Mouse (Mus musculus) forebrain, embryonic 13.5 days (tissue): ENCODE data around the gene Gna15. TPM values are rescaled to one million over a fixed set of nuclear protein-coding genes. Genes with fewer than 3 reads are reported as not detected.

Source experiments
- ATAC-seq: fragments of 200-750 bp; cut with Nextera tagmentation; 2 replicates; pipeline ENCODE4 v1.8.0; 2017
- H3K27ac ChIP-seq: fragments of 300-500 bp; sonication (generic); 2 replicates; pipeline ENCODE4 v1.5.1; 2015; ENCODE audit warnings: inconsistent platforms, mild to moderate bottlenecking, moderate library complexity
- H3K27me3 ChIP-seq: fragments of 300-500 bp; sonication (generic); 2 replicates; pipeline ENCODE4 v1.6.1; 2015; ENCODE audit warnings: mild to moderate bottlenecking, inconsistent platforms
- H3K36me3 ChIP-seq: fragments of 300-500 bp; sonication (generic); 2 replicates; pipeline ENCODE4 v1.6.1; 2015; ENCODE audit warnings: mild to moderate bottlenecking, inconsistent platforms; ENCODE audit not compliant: poor library complexity, severe bottlenecking
- H3K4me1 ChIP-seq: fragments of 300-500 bp; sonication (generic); 2 replicates; pipeline ENCODE4 v1.6.1; 2015; ENCODE audit warnings: inconsistent platforms
- H3K4me2 ChIP-seq: fragments of 300-500 bp; sonication (generic); 2 replicates; pipeline ENCODE4 v1.6.1; 2015; ENCODE audit warnings: inconsistent platforms, mild to moderate bottlenecking, moderate library complexity
- H3K4me3 ChIP-seq: fragments of 300-500 bp; sonication (generic); 2 replicates; pipeline ENCODE4 v1.5.1; 2015; ENCODE audit warnings: mild to moderate bottlenecking, inconsistent platforms
- H3K9ac ChIP-seq: fragments of 300-500 bp; sonication (generic); 2 replicates; pipeline ENCODE4 v1.6.1; 2015; ENCODE audit warnings: mild to moderate bottlenecking, inconsistent platforms
- H3K9me3 ChIP-seq: fragments of 300-500 bp; sonication (generic); replicated peaks from 2 replicates; pipeline ENCODE4 v1.6.1; 2016; ENCODE audit warnings: inconsistent platforms
- WGBS: fragments of 180-500 bp; shearing (Covaris S2); methylation state at CpG from one replicate; pipeline ENCODE4 v1.1.7; 2015; 5-methylcytosine and 5-hydroxymethylcytosine counted together
- polyA plus RNA-seq: library from polyadenylated mRNA; unstranded; fragments of >200 nt; fragmentation: Nextera tagmentation; extraction: Ambion mirVana; gene quantifications from 2 replicates; pipeline ENCODE4 v1.2.1, GENCODE M21; 2015

The Gna15 gene
- 0.48 and 0.57 TPM in 2 replicates for polyA plus RNA-seq

GRCm38 (mm10) chr10:81524051-81524605 is at the start of gene Gna15:
Gna15 (minus strand) TSS chr10:81524225.
- WGBS, result 27% methylated on average over 9 of the region's 9 CpGs
- Histone ChIP-seq H3K4me3 (no peak within 1 kb of the TSS), H3K4me1 (no peaks in the 10 kb centered on the region), H3K4me2 (no peak within 1 kb of the TSS), H3K27ac (no peak within 1 kb of the TSS), H3K9me3 (no peaks in the 10 kb centered on the region), H3K27me3 (peaks cover 16% of the 10 kb centered on the region), H3K9ac (no peak within 1 kb of the TSS), H3K36me3 (peaks cover 14% of the 10 kb centered on the region)
- ATAC-seq, result no peak

GRCm38 (mm10) chr10:81572975-81573374 is 49.0 kb upstream of the Gna15 start:
- H3K9me3 ChIP-seq, result no peaks in the 10 kb centered on the region
- peaks cover 67% of the 10 kb centered on the region for H3K4me1 ChIP-seq
- no peak overlapping the region for H3K4me2 ChIP-seq
- H3K36me3 ChIP-seq, result no peaks in the 10 kb centered on the region
- H3K4me3 ChIP-seq, result no peak overlapping the region
- WGBS, result 7% methylated on average over 9 of the region's 9 CpGs
- H3K27me3 ChIP-seq, result peaks cover 63% of the 10 kb centered on the region
- no peak overlapping the region for H3K9ac ChIP-seq
- ATAC-seq, result no peak
- H3K27ac ChIP-seq, result no peak overlapping the region

GRCm38 (mm10) chr10:81572133-81572671 is 48.2 kb upstream of the Gna15 start:
- H3K36me3 ChIP-seq, result peaks cover 2% of the 10 kb centered on the region; the same call in 1 of the 2 replicates
- H3K27ac ChIP-seq, result no peak overlapping the region
- WGBS, result 7% methylated on average over 9 of the region's 9 CpGs
- peak overlapping the region; percentile 74 for H3K4me2 ChIP-seq
- peaks cover 73% of the 10 kb centered on the region for H3K4me1 ChIP-seq
- peaks cover 62% of the 10 kb centered on the region for H3K27me3 ChIP-seq
- no peaks in the 10 kb centered on the region for H3K9me3 ChIP-seq
- peak; percentile 0; the same call in 1 of the 2 replicates for ATAC-seq
- H3K4me3 ChIP-seq, result peak overlapping the region; percentile 10; the same call in 1 of the 2 replicates
- H3K9ac ChIP-seq, result peak overlapping the region; percentile 34

GRCm38 (mm10) chr10:81571501-81571876 is 47.5 kb upstream of the Gna15 start:
- H3K27me3 ChIP-seq, result peaks cover 62% of the 10 kb centered on the region
- peak; percentile 95 for ATAC-seq

GRCm38 (mm10) chr10:81570831-81571500 is 46.9 kb upstream of the Gna15 start:
- WGBS, result 1% methylated on average over 32 of the region's 34 CpGs
- Histone ChIP-seq H3K4me1 (peaks cover 70% of the 10 kb centered on the region), H3K36me3 (peaks cover 15% of the 10 kb centered on the region), H3K4me2 (peak overlapping the region; percentile 74), H3K27me3 (peaks cover 62% of the 10 kb centered on the region), H3K9me3 (no peaks in the 10 kb centered on the region), H3K27ac (peak overlapping the region; percentile 85), H3K9ac (peak overlapping the region; percentile 45; the same call in 1 of the 2 replicates), H3K4me3 (peak overlapping the region; percentile 40)
- peak; percentile 73 for ATAC-seq

More at GRCm38 (mm10) chr10:81571501-81571876, 47.5 kb upstream of the Gna15 start:
- peaks cover 9% of the 10 kb centered on the region for H3K36me3 ChIP-seq
- H3K9ac ChIP-seq, result peak overlapping the region; percentile 34; the same call in 1 of the 2 replicates
- H3K4me1 ChIP-seq, result peaks cover 73% of the 10 kb centered on the region
- peak overlapping the region; percentile 66 for H3K27ac ChIP-seq
- peak overlapping the region; percentile 74 for H3K4me2 ChIP-seq
- H3K4me3 ChIP-seq, result peak overlapping the region; percentile 40
- no peaks in the 10 kb centered on the region for H3K9me3 ChIP-seq
- WGBS, result 0% methylated on average over 18 of the region's 18 CpGs

- ATAC-seq, result peak; percentile 8
- H3K27ac ChIP-seq, result peak overlapping the region; percentile 85
These were observed 46.3 kb upstream of the Gna15 start for GRCm38 (mm10) chr10:81570238-81570800.

GRCm38 (mm10) chr10:81569507-81570237 is 45.6 kb upstream of the Gna15 start:
- Histone ChIP-seq H3K4me1 (peaks cover 69% of the 10 kb centered on the region), H3K27ac (peak overlapping the region; percentile 85; the same call in 1 of the 2 replicates), H3K36me3 (peaks cover 28% of the 10 kb centered on the region), H3K27me3 (peaks cover 64% of the 10 kb centered on the region), H3K4me2 (peak overlapping the region; percentile 74; the same call in 1 of the 2 replicates), H3K9ac (no peak overlapping the region), H3K9me3 (no peaks in the 10 kb centered on the region), H3K4me3 (no peak overlapping the region)
- 24% methylated on average over 9 of the region's 9 CpGs for WGBS
- no peak for ATAC-seq

More at GRCm38 (mm10) chr10:81570238-81570800, 46.3 kb upstream of the Gna15 start:
- peak overlapping the region; percentile 40 for H3K4me3 ChIP-seq
- H3K4me2 ChIP-seq, result peak overlapping the region; percentile 74
- 0% methylated on average over 8 of the region's 11 CpGs for WGBS
- H3K4me1 ChIP-seq, result peaks cover 70% of the 10 kb centered on the region
- H3K9ac ChIP-seq, result no peak overlapping the region
- H3K36me3 ChIP-seq, result peaks cover 21% of the 10 kb centered on the region
- no peaks in the 10 kb centered on the region for H3K9me3 ChIP-seq
- peaks cover 62% of the 10 kb centered on the region for H3K27me3 ChIP-seq

- no peak overlapping the region for H3K4me3 ChIP-seq
- H3K27me3 ChIP-seq, result peaks cover 62% of the 10 kb centered on the region
- peaks cover 72% of the 10 kb centered on the region for H3K4me1 ChIP-seq
- H3K27ac ChIP-seq, result peak overlapping the region; percentile 68
- peak overlapping the region; percentile 37 for H3K4me2 ChIP-seq
- no peak for ATAC-seq
- H3K9me3 ChIP-seq, result no peaks in the 10 kb centered on the region
- H3K9ac ChIP-seq, result 0 out of 2 replicates have a peak overlapping the region, but pooled peaks have one; percentile 35
- 7% methylated on average over 15 of the region's 16 CpGs for WGBS
- peaks cover 37% of the 10 kb centered on the region for H3K36me3 ChIP-seq
These were observed 44.6 kb upstream of the Gna15 start for GRCm38 (mm10) chr10:81568381-81569191.

DNA sequence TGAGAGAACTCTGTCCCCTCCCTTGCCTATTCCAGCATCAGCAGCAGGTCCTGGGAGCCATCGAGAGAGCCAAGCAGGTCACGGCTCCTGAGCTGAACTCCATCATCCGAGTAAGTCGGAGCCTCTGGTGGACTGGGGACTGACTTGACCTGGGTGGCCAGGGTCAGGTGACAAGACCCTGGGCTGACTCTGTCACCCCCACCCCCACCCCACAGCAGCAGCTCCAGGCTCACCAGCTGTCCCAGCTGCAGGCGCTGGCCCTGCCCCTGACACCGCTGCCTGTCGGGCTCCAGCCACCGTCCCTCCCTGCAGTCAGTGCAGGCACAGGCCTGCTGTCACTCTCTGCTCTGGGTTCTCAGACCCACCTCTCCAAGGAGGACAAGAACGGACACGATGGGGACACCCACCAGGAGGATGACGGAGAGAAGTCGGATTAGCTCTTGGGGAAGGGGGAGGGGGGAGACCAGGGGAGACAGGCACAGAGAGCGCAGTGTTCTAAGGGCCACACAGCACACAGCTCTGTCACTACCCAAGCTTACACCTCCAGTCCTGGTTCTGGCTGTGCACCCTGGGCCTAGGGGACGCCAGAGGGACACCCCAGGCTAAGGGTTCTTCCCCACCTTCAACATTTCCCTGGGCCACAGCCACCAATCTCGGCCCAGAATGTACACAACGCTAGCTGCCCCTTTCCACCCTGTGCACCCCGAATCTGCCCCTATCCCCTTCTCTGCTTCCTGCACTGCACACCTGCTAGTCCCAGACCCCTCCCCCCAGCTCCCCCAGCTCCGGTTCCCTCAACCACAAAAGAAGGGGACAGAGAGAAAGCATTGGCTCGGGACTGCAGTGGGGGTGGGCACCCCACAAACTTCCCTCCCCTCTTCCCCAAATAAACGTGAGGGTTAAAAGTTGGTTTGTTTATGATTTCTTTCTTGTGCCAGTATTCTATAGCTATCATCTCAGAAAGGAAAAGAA is 41.5 kb upstream of the Gna15 start:
- Histone ChIP-seq H3K4me2 (no peak overlapping the region), H3K27ac (no peak overlapping the region), H3K4me3 (no peak overlapping the region), H3K9me3 (no peaks in the 10 kb centered on the region), H3K27me3 (peaks cover 44% of the 10 kb centered on the region), H3K4me1 (peaks cover 81% of the 10 kb centered on the region), H3K9ac (no peak overlapping the region), H3K36me3 (peaks cover 59% of the 10 kb centered on the region)
- no peak for ATAC-seq
- WGBS, result 27% methylated on average over 20 of the region's 20 CpGs

DNA sequence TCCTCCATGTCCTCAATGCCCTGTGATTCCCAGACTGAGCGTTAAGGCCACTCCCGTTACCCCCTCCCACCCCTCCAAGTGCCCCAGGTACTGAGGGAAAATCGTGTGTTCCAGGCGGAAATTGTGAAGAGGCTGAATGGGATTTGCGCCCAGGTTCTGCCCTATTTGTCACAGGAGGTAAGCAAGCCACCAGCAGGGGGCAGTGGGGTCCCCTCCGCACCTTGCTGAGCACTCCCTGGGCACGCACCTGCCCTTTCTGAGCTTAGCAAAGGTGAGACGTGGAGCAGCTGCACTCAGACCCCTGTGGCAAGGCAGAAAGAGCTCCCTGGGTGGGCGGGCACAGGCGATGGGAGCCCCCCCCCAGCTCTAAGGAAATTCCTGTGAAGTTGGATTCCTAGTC is 40.7 kb upstream of the Gna15 start:
- Histone ChIP-seq H3K4me2 (no peak overlapping the region), H3K27me3 (peaks cover 44% of the 10 kb centered on the region), H3K36me3 (peaks cover 59% of the 10 kb centered on the region), H3K9me3 (no peaks in the 10 kb centered on the region), H3K4me1 (peaks cover 78% of the 10 kb centered on the region), H3K9ac (no peak overlapping the region), H3K27ac (no peak overlapping the region), H3K4me3 (no peak overlapping the region)
- ATAC-seq, result no peak
- 12% methylated on average over 10 of the region's 10 CpGs for WGBS
